Mouse (Mus musculus) hindbrain, embryonic 13.5 days (tissue): ENCODE results near the gene Pibf1. TPM values are rescaled to one million over a fixed set of nuclear protein-coding genes. Genes with fewer than 3 reads are reported as not detected.

ENCODE experiments used
- ATAC-seq: fragments of 200-750 bp; cut with Nextera tagmentation; 2 replicates; pipeline ENCODE4 v1.8.0; 2017; ENCODE audit warnings: moderate TSS enrichment; ENCODE audit not compliant: low FRiP score
- H3K27ac ChIP-seq: fragments of 300-500 bp; sonication (generic); 2 replicates; pipeline ENCODE4 v1.5.1; 2015; ENCODE audit warnings: inconsistent platforms, mild to moderate bottlenecking, moderate library complexity
- H3K27me3 ChIP-seq: fragments of 300-500 bp; sonication (generic); 2 replicates; pipeline ENCODE4 v1.6.1; 2015; ENCODE audit warnings: mild to moderate bottlenecking, inconsistent platforms
- H3K36me3 ChIP-seq: fragments of 300-500 bp; sonication (generic); 2 replicates; pipeline ENCODE4 v1.6.1; 2015; ENCODE audit warnings: mild to moderate bottlenecking, inconsistent platforms
- H3K4me1 ChIP-seq: fragments of 300-500 bp; sonication (generic); replicated peaks from 2 replicates; pipeline ENCODE4 v1.6.1; 2015; ENCODE audit warnings: inconsistent platforms
- H3K4me2 ChIP-seq: fragments of 300-500 bp; sonication (generic); 2 replicates; pipeline ENCODE4 v1.6.1; 2015; ENCODE audit warnings: inconsistent platforms, mild to moderate bottlenecking, moderate library complexity
- H3K4me3 ChIP-seq: fragments of 300-500 bp; sonication (generic); 2 replicates; pipeline ENCODE4 v1.5.1; 2015; ENCODE audit warnings: mild to moderate bottlenecking, inconsistent platforms
- H3K9ac ChIP-seq: fragments of 300-500 bp; sonication (generic); 2 replicates; pipeline ENCODE4 v1.6.1; 2015; ENCODE audit warnings: mild to moderate bottlenecking, inconsistent platforms
- H3K9me3 ChIP-seq: fragments of 300-500 bp; sonication (generic); 2 replicates; pipeline ENCODE4 v1.6.1; 2016; ENCODE audit warnings: inconsistent platforms
- WGBS: fragments of 180-500 bp; shearing (Covaris S2); methylation state at CpG from one replicate; pipeline ENCODE4 v1.1.7; 2015; 5-methylcytosine and 5-hydroxymethylcytosine counted together
- polyA plus RNA-seq: library from polyadenylated mRNA; unstranded; fragments of >200 nt; fragmentation: Nextera tagmentation; extraction: Ambion mirVana; gene quantifications from 2 replicates; pipeline ENCODE4 v1.2.1, GENCODE M21; 2015

The Pibf1 gene
- polyA plus RNA-seq: 17.6 and 19.8 TPM in 2 replicates

DNA sequence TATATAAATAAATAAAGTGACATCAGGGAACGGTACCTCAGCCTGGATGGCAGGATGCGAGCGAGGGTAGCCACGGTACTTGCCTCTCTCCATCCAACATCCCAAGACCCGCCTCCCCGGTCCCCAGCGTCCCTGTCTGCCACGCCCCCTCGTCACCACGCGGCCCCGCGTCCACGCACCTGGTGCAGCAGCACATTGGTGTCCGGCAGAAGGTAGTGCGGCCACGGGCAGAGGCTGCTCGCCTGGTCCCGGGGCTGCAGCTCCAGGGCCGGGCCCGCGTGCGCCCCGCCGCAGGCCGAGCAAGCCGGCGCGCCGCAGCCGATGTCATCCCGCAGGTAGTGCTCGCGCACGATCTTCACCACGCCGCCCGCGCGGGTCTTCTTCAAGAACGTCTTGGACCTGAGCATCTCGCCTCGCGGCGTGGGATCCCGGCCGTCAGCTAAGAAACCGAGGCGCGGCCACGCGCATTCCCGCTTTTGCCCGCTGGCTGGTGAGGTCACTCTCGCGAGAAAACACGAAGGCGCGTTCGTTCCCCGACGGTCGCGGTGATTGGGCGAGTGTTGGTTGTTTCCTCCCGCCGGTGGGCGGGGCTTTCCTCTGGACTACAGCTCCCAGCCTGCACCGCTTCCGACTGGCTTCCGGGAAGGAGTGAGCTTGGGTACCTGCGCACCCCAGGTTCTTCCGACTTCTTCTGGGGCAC, at the start of gene Pibf1, which contains the start of gene Dis3:
Pibf1 (plus strand) TSS at position 158 of the 700 bp plus-strand sequence.
Dis3 (minus strand) TSS at position 504 of the 700 bp plus-strand sequence.
- Histone ChIP-seq H3K27ac (peak within 1 kb of the TSS; percentile 90), H3K27me3 (no peaks in the 10 kb centered on the region), H3K36me3 (peaks cover 54% of the 10 kb centered on the region), H3K9me3 (no peaks in the 10 kb centered on the region), H3K4me1 (peaks cover 14% of the 10 kb centered on the region), H3K9ac (peak within 1 kb of the TSS; percentile 93), H3K4me3 (peak within 1 kb of the TSS; percentile 88), H3K4me2 (peak within 1 kb of the TSS; percentile 82)
- under 1% methylated on average over 72 of the region's 73 CpGs for WGBS
- ATAC-seq: peak; percentile 100

DNA sequence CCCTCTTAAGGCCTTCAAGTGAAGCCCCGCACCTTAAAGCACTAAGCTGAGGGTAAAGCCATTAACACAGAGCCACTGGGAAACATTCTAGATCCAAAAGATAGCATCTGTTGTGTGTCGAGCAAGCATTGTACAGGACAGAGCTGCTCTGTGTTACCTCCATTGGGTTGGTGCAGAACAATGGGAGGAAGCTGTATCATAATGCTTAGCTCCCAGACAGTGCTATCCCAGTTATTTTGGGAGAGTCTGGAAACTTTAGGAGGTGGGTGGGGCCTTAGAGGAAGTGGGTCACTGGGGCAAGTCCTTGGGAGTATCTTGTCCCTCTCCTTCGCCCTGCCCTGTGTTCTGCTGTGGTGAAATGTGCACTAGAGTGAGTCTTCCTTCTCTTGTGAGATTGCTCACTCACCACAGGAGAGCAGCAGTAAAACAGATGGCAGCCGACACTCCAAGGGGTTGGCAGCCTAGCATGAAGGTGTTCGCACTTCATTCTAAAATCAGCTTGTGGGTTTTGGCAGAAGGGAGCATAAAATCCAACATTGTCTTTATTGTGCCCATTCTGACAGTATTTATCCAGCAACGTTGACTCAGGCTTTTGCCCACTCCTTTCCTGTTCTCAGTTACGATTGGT, 40.2 kb upstream of the Pibf1 start:
- no peak overlapping the region for H3K9ac ChIP-seq
- no peak overlapping the region for H3K4me3 ChIP-seq
- no peak overlapping the region for H3K27ac ChIP-seq
- no peaks in the 10 kb centered on the region for H3K27me3 ChIP-seq
- peaks cover 14% of the 10 kb centered on the region for H3K36me3 ChIP-seq
- H3K9me3 ChIP-seq: no peaks in the 10 kb centered on the region
- ATAC-seq: no peak
- no peaks in the 10 kb centered on the region for H3K4me1 ChIP-seq
- no peak overlapping the region for H3K4me2 ChIP-seq
- WGBS: 85% methylated on average over 7 of the region's 7 CpGs

DNA sequence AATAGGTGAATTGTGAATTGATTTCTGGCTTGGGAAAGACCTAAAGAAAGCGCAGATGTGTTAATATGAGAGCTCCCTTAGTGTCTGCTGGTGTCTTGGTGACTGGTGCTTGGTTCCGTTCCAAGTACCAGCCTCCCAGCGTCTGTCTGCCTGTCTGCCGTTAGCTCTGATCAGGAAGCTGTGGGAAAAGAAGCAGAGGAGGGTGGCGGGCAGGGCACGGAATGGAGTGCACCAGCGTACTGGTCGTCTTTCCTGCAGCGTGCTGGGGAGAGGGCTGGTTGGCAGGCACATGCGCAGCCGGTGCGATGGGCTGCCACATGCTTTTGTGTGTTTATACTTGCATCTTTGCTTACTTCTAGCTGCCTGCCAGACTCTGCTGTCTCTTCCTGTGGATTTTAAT, 38.6 kb upstream of the Pibf1 start:
- no peak overlapping the region for H3K4me3 ChIP-seq
- ATAC-seq: no peak
- no peak overlapping the region for H3K9ac ChIP-seq
- H3K36me3 ChIP-seq: peaks cover 22% of the 10 kb centered on the region
- no peaks in the 10 kb centered on the region for H3K27me3 ChIP-seq
- WGBS: 90% methylated on average over 12 of the region's 12 CpGs
- H3K9me3 ChIP-seq: no peaks in the 10 kb centered on the region
- no peak overlapping the region for H3K27ac ChIP-seq
- no peak overlapping the region for H3K4me2 ChIP-seq
- no peaks in the 10 kb centered on the region for H3K4me1 ChIP-seq

DNA sequence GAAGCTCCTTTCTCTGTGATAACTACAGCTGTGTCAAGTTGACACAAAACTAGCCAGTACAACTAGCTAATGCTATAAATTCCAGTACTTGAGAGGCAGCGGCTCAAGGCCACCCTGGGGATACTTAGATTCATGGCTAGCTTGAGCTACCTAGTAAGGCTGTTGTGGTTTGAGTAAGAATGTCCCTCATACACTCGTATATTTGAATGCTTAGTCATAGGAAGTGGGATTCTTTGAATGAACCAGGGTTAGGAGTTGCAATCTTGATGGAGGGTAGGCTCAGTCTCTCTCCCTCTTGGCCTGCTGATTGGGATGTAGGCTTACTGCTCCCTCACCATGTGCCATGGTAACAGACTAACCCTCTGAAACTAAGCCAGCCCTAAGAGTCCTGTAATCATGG, 36.1 kb upstream of the Pibf1 start:
- Histone ChIP-seq H3K4me2 (no peak overlapping the region), H3K27ac (no peak overlapping the region), H3K9ac (no peak overlapping the region), H3K27me3 (no peaks in the 10 kb centered on the region), H3K4me3 (no peak overlapping the region), H3K36me3 (peaks cover 20% of the 10 kb centered on the region), H3K9me3 (no peaks in the 10 kb centered on the region), H3K4me1 (no peaks in the 10 kb centered on the region)
- 96% methylated on average over 2 of the region's 2 CpGs for WGBS
- ATAC-seq: no peak

DNA sequence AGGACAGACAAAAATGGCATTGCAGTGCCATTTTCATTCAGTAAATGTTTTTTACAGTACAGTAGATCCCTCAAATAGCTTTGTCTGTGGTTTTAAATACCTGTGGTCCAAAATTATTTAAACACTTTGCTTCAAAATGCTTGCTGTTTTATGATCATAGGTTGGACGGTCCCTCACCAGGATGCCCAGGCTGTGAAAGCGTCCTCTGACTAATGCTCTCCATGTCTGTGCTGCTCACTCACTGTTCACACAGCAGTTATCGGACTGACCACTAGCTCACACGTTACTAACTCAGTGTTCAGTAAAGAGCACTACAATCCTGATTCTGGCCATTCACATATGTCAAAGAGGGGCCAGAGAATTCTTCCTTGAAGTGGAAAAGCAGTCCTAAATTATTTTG, 28.1 kb upstream of the Pibf1 start:
- Histone ChIP-seq H3K9ac (no peak overlapping the region), H3K4me1 (no peaks in the 10 kb centered on the region), H3K9me3 (no peaks in the 10 kb centered on the region), H3K36me3 (peaks cover 19% of the 10 kb centered on the region), H3K4me2 (no peak overlapping the region), H3K27ac (no peak overlapping the region), H3K4me3 (no peak overlapping the region), H3K27me3 (no peaks in the 10 kb centered on the region)
- WGBS: 89% methylated on average over 4 of the region's 4 CpGs
- no peak for ATAC-seq

DNA sequence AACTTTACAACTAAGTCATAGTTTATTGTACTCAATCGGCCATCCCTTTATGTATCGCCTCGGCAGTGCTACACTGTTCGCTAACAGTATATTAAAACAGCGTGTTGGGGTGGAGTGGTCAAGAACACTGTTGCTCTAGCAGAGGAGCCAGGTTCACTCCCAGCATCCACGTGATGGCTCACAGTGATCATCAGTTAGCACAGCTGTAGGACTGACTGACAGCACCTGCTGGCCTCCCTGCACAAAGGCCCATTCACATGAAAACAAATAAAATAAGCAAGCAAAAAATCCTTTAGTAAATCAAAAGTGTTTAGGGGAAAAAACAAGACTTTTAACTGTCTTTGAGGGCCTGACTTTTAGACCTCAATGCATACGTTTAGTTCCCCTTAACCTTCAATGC, 10.3 kb upstream of the Pibf1 start:
- Histone ChIP-seq H3K4me3 (no peak overlapping the region), H3K9me3 (no peaks in the 10 kb centered on the region), H3K27me3 (no peaks in the 10 kb centered on the region), H3K4me1 (no peaks in the 10 kb centered on the region), H3K4me2 (no peak overlapping the region), H3K36me3 (peaks cover 71% of the 10 kb centered on the region), H3K27ac (no peak overlapping the region), H3K9ac (no peak overlapping the region)
- no peak for ATAC-seq
- WGBS: 92% methylated on average over 7 of the region's 7 CpGs

DNA sequence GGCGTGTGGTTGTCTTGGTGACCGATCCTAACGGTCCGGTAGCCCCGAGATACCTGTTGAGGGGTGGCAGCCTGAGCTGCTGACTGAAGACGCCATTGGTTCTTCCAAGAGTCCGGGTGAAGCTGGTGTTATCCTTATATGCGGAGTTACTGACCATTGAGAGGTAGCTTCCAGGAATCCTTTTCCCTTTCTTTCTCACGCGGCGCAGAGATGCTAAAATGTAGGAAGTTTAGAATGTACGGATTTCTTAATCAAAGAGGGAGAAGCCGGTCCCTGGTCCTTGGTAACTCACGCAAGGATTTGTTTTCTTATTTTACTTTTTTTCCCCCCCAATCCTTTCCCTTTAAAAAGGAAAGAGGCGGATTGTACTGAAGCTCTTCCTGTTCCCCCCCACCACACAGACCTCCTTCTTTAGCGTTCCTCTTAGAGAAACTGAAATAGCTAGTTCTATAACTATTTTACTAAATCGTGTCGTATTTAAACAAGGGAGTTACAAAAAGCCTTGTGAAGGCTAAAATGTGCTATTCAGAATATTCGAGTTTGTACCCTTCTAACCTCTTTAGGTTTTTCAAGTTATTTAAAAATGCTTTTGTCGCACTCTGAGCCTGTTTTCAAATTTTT, 853 bp downstream of the Pibf1 start:
- 7% methylated on average over 20 of the region's 20 CpGs for WGBS
- ATAC-seq: no peak; the same call in 1 of the 2 replicates
- H3K36me3 ChIP-seq: peaks cover 55% of the 10 kb centered on the region

DNA sequence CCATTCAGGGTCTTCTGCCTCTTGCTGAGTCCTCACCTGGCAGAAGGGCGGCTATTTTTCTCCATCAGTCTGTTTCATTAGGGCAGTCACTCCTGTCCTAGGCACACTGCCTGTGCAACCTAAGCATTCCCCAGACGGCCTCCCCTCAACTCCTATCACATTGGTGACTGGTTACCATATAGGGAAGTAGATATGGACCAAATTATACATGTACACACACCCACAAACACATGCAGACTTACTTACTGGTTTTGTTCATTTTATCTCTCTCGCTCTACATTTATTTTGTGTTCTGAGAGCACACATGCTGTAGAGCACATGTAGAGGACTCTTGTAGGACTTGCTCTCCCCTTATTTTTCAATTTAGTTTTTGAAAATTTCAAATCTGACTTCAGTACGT, 3.8 kb downstream of the Pibf1 start:
- WGBS: 88% methylated on average over 4 of the region's 4 CpGs
- no peak overlapping the region for H3K9ac ChIP-seq
- no peak overlapping the region for H3K4me3 ChIP-seq
- H3K36me3 ChIP-seq: peaks cover 51% of the 10 kb centered on the region
- H3K9me3 ChIP-seq: no peaks in the 10 kb centered on the region
- H3K27me3 ChIP-seq: no peaks in the 10 kb centered on the region
- H3K27ac ChIP-seq: no peak overlapping the region
- H3K4me1 ChIP-seq: peaks cover 14% of the 10 kb centered on the region
- H3K4me2 ChIP-seq: no peak overlapping the region
- ATAC-seq: no peak

More for the DNA sequence above, 853 bp downstream of the Pibf1 start:
- H3K9ac ChIP-seq: peak overlapping the region; percentile 73
- H3K4me3 ChIP-seq: peak overlapping the region; percentile 88
- H3K4me1 ChIP-seq: peaks cover 14% of the 10 kb centered on the region
- H3K4me2 ChIP-seq: peak overlapping the region; percentile 62
- no peaks in the 10 kb centered on the region for H3K9me3 ChIP-seq
- H3K27me3 ChIP-seq: no peaks in the 10 kb centered on the region
- H3K27ac ChIP-seq: no peak overlapping the region

DNA sequence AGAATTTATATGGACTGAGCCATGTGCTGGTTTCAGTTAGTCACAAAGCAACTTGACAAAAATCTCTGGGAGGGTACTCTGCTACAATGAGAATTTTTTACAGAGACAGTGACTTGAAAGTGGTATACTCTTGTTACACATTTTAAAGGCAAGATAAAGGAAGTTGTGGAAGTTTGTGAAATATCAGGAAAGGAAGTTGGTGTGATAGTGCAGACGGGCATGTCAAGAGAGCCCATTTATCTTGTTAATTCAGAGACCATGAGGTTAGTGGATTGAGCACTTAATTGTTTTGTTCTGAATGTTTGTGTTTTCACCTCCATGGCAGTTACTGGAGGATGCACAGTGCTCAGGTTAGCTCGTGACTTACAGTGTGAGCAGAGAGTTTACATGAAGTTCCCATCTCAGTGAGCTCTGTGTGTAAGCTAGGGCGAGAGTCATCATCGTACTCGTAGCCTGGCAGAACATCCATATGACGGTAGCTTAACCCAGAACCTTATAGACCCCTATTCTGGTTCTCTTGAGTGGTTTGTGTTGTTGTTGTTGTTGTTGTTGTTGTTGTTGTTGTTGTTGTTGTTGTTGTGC, 5.4 kb downstream of the Pibf1 start:
- Histone ChIP-seq H3K9me3 (no peaks in the 10 kb centered on the region), H3K9ac (no peak overlapping the region), H3K4me3 (no peak overlapping the region), H3K27me3 (no peaks in the 10 kb centered on the region), H3K27ac (no peak overlapping the region), H3K4me1 (peaks cover 6% of the 10 kb centered on the region), H3K36me3 (peaks cover 65% of the 10 kb centered on the region), H3K4me2 (no peak overlapping the region)
- 95% methylated on average over 6 of the region's 6 CpGs for WGBS
- ATAC-seq: no peak

DNA sequence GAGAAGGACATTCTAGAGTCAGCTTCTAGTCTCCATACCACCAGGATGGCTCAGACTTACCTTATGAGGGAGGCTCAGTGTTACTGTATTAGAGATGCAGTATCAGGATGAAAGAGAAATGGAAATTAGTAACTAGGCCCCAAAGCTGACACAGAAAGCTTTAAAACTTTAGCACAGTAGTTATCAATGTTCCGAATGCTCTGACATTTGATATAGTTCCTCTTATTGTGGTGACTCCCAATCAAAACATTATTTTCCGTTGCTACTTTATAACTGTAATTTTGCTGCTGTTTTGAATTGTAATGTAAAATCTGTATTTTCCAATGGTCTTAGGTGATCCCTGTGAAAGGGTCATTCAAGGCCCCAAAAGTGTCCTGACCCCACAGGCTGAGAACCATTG, 7.4 kb downstream of the Pibf1 start:
- no peak for ATAC-seq
- Histone ChIP-seq H3K4me3 (no peak overlapping the region), H3K9ac (no peak overlapping the region), H3K27ac (no peak overlapping the region), H3K36me3 (peaks cover 84% of the 10 kb centered on the region), H3K4me1 (no peaks in the 10 kb centered on the region), H3K27me3 (no peaks in the 10 kb centered on the region), H3K4me2 (no peak overlapping the region), H3K9me3 (no peaks in the 10 kb centered on the region)
- WGBS: 91% methylated on average over 2 of the region's 2 CpGs

DNA sequence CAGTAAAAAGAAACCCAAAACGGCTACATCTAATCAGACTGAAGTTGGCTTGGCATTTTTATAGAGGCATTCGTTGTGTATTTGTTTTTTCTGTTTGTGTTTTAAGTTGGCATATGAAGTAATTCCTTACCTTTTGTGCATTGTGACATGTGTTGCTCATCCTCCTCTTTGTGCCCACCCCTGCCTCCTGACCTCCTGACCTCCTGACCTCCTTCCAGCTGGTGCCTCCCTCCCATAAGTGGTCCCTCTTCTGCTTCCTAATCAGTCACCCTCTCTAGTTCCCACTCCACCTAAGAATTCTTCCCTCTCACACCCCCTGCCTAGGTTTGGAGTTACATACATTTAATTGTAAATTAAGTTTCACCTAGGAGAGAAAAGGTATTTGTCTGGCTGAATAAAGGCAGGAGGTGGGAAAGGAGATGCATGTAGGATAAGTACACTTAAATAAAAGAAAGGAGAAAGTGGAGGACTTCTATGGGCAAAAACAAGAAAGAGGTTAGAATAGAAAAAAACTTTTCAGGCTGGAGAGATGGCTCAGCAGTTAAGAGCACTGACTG, 8.5 kb downstream of the Pibf1 start:
- Histone ChIP-seq H3K27me3 (no peaks in the 10 kb centered on the region), H3K36me3 (peaks cover 82% of the 10 kb centered on the region)
- 45% methylated on average over 2 of the region's 2 CpGs for WGBS

DNA sequence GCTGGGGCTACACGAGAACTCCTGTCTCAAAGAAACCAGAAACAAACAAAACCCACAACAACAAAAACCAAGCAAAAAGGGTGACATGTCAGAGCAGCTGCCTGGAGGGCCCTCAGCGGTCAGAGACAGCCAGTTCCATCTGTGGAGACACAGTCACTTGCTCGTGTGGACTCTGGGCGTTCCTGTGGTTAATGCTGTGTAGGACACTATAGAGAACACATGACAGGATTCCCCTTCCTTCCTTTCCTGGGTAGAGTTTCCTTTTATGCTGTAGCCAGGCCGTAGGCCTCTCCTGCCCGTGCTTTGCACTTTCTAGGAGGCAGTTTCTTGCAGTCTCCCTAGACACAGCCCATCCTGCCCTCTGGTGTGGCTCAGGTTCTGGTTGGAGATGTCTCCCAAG, 9.5 kb downstream of the Pibf1 start:
- WGBS: 89% methylated on average over 6 of the region's 6 CpGs
- no peaks in the 10 kb centered on the region for H3K27me3 ChIP-seq
- ATAC-seq: no peak

More for the DNA sequence above, 8.5 kb downstream of the Pibf1 start:
- Histone ChIP-seq H3K4me3 (no peak overlapping the region), H3K27ac (no peak overlapping the region), H3K9ac (no peak overlapping the region), H3K4me1 (no peaks in the 10 kb centered on the region), H3K9me3 (no peaks in the 10 kb centered on the region), H3K4me2 (no peak overlapping the region)
- ATAC-seq: no peak

More for the DNA sequence above, 9.5 kb downstream of the Pibf1 start:
- Histone ChIP-seq H3K9me3 (no peaks in the 10 kb centered on the region), H3K4me1 (no peaks in the 10 kb centered on the region), H3K4me2 (no peak overlapping the region), H3K9ac (no peak overlapping the region), H3K27ac (no peak overlapping the region), H3K36me3 (peaks cover 79% of the 10 kb centered on the region), H3K4me3 (no peak overlapping the region)
